Mouse (Mus musculus): ENCODE measurements around the gene Speer3. TPM values are rescaled to one million over a fixed set of nuclear protein-coding genes. Genes with fewer than 3 reads are reported as not detected.
"Not testable (repeated sequence)": the region's sequence is repeated elsewhere in the genome, so short reads cannot be mapped to it uniquely, and the experiment has no call there.

Gene Speer3
- not detected in 2 replicates for total RNA-seq (2014; fragmentation: Nextera tagmentation)
- total RNA-seq (2017), result not detected in 2 replicates
- polyA plus RNA-seq (2012), result not detected in 2 replicates

DNA sequence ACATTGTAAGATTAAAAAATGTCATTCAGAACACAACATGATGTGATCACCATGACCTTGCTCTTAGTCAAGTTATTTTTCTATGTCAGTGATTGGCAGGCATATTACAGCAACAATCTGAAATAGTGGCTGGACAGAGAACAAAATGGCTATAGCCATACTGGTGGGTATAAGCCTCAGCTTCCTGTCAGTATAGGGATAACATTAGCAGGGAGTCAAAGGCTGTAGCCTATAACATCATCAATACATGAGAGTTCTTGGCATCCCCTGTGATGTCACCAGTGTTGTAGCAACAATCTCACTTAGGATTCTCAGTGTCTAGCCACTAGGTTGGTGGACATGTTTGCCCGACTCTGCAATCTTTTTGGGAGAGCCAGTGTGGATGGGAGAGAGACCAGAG, at the start of gene Speer3:
Gene Speer3, plus strand, starts transcription at position 301 of the 400 bp plus-strand sequence.
- no peak for DNase-seq (ENCODE audit: low spot score)
- Histone ChIP-seq H3K36me3 (replicated peaks) (no peaks in the 10 kb centered on the region), H3K27me3 (ENCODE audit: insufficient read depth, low read length) (no peaks in the 10 kb centered on the region), H3K9me3 (replicated peaks) (no peaks in the 10 kb centered on the region), H3K4me1 (ENCODE audit: insufficient read depth, low read depth, low read length) (no peaks in the 10 kb centered on the region), H3K4me3 (ENCODE audit: low read depth, low read length) (no peak within 1 kb of the TSS)
- no peak for TF ChIP-seq GATA2 (IDR thresholded peaks at IDR 0.05; ENCODE audit: borderline replicate concordance, low read depth, low read length)
- TF ChIP-seq CTCF (IDR thresholded peaks at IDR 0.05; ENCODE audit: low read depth, low read length), result no peak
- TF ChIP-seq POLR2AphosphoS5 (IDR thresholded peaks at IDR 0.05; ENCODE audit: insufficient replicate concordance, low read depth, low read length), result no peak
- no peak for TF ChIP-seq TAL1 (conservative IDR thresholded peaks at IDR 0.05; ENCODE audit: low read depth, low read length)
- no peak for TF ChIP-seq GATA1 (IDR thresholded peaks at IDR 0.05; ENCODE audit: borderline replicate concordance, low read length)
- ATAC-seq (ENCODE audit: extremely low read depth, insufficient number of reproducible peaks, low FRiP score, poor library complexity, severe bottlenecking), result no peak

DNA sequence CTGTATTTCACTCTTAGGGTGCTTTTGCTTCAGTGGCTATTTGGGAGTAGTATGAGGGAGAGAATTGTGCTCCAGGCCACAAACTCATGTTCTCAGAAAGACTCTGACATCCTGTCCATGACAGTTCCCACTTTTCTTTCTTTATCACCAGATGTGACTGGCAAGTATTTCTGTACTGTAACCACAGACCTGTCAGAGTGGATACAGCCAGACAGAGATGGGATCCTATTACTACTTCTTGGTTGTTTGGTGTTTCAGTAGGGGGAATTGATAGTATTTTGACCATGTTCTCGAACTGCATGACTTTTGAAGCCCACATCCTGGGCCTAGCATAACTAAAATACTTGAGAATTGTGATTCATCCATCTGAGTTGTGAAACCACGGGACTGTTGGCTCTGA, 19.1 kb downstream of the Speer3 start:
- H3K4me1 ChIP-seq (ENCODE audit: insufficient read depth, low read depth, low read length), result not testable (repeated sequence)

DNA sequence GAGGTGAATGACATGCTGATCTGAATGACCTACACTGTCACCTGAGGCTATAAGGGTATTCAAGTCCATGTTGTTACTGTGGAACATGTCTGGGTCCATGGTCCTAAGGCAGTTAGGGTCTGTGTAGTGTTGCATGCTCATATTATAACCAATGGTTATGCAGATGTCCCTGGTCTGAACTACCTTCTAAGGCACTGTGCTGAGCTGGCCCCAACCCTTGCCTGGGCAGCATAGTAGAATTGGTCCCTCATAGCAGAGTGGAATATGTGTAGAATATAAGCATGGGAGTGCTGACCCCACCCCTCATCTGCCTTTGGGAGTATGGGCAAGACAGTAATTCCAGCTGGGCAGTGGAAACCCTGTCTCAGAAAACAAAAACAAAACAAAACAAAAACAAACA, 33.7 kb downstream of the Speer3 start:
- no peak overlapping the region for H3K4me3 ChIP-seq (ENCODE audit: low read depth, low read length)
- TF ChIP-seq TAL1 (conservative IDR thresholded peaks at IDR 0.05; ENCODE audit: low read depth, low read length) (no peak), GATA1 (IDR thresholded peaks at IDR 0.05; ENCODE audit: borderline replicate concordance, low read length) (no peak), CTCF (IDR thresholded peaks at IDR 0.05; ENCODE audit: low read depth, low read length) (no peak), POLR2AphosphoS5 (IDR thresholded peaks at IDR 0.05; ENCODE audit: insufficient replicate concordance, low read depth, low read length) (no peak), GATA2 (IDR thresholded peaks at IDR 0.05; ENCODE audit: borderline replicate concordance, low read depth, low read length) (no peak)
- no peaks in the 10 kb centered on the region for H3K36me3 ChIP-seq (replicated peaks)
- ATAC-seq (ENCODE audit: extremely low read depth, insufficient number of reproducible peaks, low FRiP score, poor library complexity, severe bottlenecking), result no peak
- H3K4me1 ChIP-seq (ENCODE audit: insufficient read depth, low read depth, low read length), result no peaks in the 10 kb centered on the region
- no peaks in the 10 kb centered on the region for H3K9me3 ChIP-seq (replicated peaks)
- no peaks in the 10 kb centered on the region for H3K27me3 ChIP-seq (ENCODE audit: insufficient read depth, low read length)
- no peak for DNase-seq (ENCODE audit: low spot score)

More for the DNA sequence above, 19.1 kb downstream of the Speer3 start:
- not testable (repeated sequence) for H3K9me3 ChIP-seq (replicated peaks); H3K4me3 ChIP-seq (ENCODE audit: low read depth, low read length); H3K27me3 ChIP-seq (ENCODE audit: insufficient read depth, low read length); H3K36me3 ChIP-seq (replicated peaks); ATAC-seq (ENCODE audit: extremely low read depth, insufficient number of reproducible peaks, low FRiP score, poor library complexity, severe bottlenecking); DNase-seq (ENCODE audit: low spot score)

DNA sequence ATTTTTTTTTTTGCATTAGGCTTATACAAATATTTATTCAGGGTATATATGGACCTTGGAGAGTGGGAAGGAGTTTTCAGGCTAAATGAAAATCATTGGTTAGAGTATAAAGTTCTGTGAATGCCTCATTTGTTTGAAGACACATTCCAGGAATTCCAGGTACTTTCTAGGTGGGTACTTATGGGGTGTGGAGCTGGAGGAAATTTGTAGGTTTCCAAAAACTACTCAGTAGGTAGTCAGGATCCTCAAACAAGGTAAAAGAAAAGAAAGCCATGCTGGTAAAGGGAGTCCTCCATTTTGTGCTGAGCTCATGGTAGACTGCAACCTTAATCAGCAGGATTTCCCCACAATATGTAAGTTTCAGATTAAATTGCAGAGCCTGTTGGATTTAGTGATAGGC, 35.3 kb downstream of the Speer3 start:
- Histone ChIP-seq H3K4me1 (ENCODE audit: insufficient read depth, low read depth, low read length) (no peaks in the 10 kb centered on the region), H3K36me3 (replicated peaks) (no peaks in the 10 kb centered on the region), H3K27me3 (ENCODE audit: insufficient read depth, low read length) (no peaks in the 10 kb centered on the region), H3K9me3 (replicated peaks) (no peaks in the 10 kb centered on the region), H3K4me3 (ENCODE audit: low read depth, low read length) (no peak overlapping the region)
- ATAC-seq (ENCODE audit: extremely low read depth, insufficient number of reproducible peaks, low FRiP score, poor library complexity, severe bottlenecking), result no peak
- DNase-seq (ENCODE audit: low spot score), result no peak
- TF ChIP-seq TAL1 (conservative IDR thresholded peaks at IDR 0.05; ENCODE audit: low read depth, low read length), result no peak
- no peak for TF ChIP-seq GATA2 (IDR thresholded peaks at IDR 0.05; ENCODE audit: borderline replicate concordance, low read depth, low read length)
- TF ChIP-seq GATA1 (IDR thresholded peaks at IDR 0.05; ENCODE audit: borderline replicate concordance, low read length), result no peak
- TF ChIP-seq POLR2AphosphoS5 (IDR thresholded peaks at IDR 0.05; ENCODE audit: insufficient replicate concordance, low read depth, low read length), result no peak
- no peak for TF ChIP-seq CTCF (IDR thresholded peaks at IDR 0.05; ENCODE audit: low read depth, low read length)

DNA sequence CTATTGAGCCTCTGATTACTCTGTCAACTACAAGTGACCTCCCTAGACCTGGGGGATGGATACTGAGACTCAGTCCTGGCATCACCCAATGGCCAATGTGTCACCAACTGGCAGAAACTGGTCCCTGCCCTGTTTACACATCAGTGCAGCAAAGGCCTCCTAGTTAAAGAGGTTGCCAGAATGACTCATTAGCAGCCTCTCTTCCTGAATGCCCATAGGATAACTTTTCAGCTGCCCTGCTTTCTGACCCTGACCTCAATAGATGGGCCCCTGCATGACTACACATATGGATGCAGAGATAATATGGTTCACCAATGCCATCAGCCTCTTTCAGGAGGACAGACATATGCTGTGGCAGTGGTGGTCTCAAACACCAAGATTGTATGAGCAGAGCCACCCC, 52.9 kb downstream of the Speer3 start:
- H3K9me3 ChIP-seq (replicated peaks), result no peaks in the 10 kb centered on the region
- H3K4me3 ChIP-seq (ENCODE audit: low read depth, low read length), result no peak overlapping the region
- no peak for TF ChIP-seq GATA1 (IDR thresholded peaks at IDR 0.05; ENCODE audit: borderline replicate concordance, low read length)
- TF ChIP-seq GATA2 (IDR thresholded peaks at IDR 0.05; ENCODE audit: borderline replicate concordance, low read depth, low read length), result no peak
- TF ChIP-seq POLR2AphosphoS5 (IDR thresholded peaks at IDR 0.05; ENCODE audit: insufficient replicate concordance, low read depth, low read length), result no peak
- TF ChIP-seq CTCF (IDR thresholded peaks at IDR 0.05; ENCODE audit: low read depth, low read length), result no peak
- no peak for TF ChIP-seq TAL1 (conservative IDR thresholded peaks at IDR 0.05; ENCODE audit: low read depth, low read length)
- no peak for DNase-seq (ENCODE audit: low spot score)
- ATAC-seq (ENCODE audit: extremely low read depth, insufficient number of reproducible peaks, low FRiP score, poor library complexity, severe bottlenecking), result no peak
- no peaks in the 10 kb centered on the region for H3K36me3 ChIP-seq (replicated peaks)
- no peaks in the 10 kb centered on the region for H3K4me1 ChIP-seq (ENCODE audit: insufficient read depth, low read depth, low read length)
- no peaks in the 10 kb centered on the region for H3K27me3 ChIP-seq (ENCODE audit: insufficient read depth, low read length)

Other genes with a start within 250 kb of the Speer3 start
- gene Sema3e, start 233.7 kb downstream of the Speer3 start, total RNA-seq (2014; fragmentation: Nextera tagmentation), result 2.0 and 2.1 TPM in 2 replicates
- gene Sema3e, start 233.7 kb downstream of the Speer3 start, total RNA-seq (2017), result 6.4 and 7.1 TPM in 2 replicates
- 0.38 and 0.46 TPM in 2 replicates for gene Sema3e, start 233.7 kb downstream of the Speer3 start, polyA plus RNA-seq (2012)